Mouse (Mus musculus) macrophage (primary cell): ENCODE measurements around the gene Aatf. TPM values are rescaled to one million over a fixed set of nuclear protein-coding genes. Genes with fewer than 3 reads are reported as not detected.

Experiments
- H3K27ac ChIP-seq: fragments of 350-480 bp; formaldehyde crosslinking; 2 replicates; pipeline ENCODE4 v1.9.0; 2021
- H3K36me3 ChIP-seq: fragments of 350-480 bp; formaldehyde crosslinking; 2 replicates; pipeline ENCODE4 v1.9.0; 2021; ENCODE audit errors: inconsistent target
- H3K4me3 ChIP-seq: fragments of 350-480 bp; formaldehyde crosslinking; 2 replicates; pipeline ENCODE4 v1.9.0; 2021; ENCODE audit errors: inconsistent target
- H3K79me2 ChIP-seq: fragments of 350-480 bp; formaldehyde crosslinking; 2 replicates; pipeline ENCODE4 v1.9.0; 2021; ENCODE audit errors: inconsistent target
- WGBS: methylation state at CpG from one replicate; pipeline ENCODE4 v1.1.7; 2026; ENCODE audit warnings: inconsistent platforms; ENCODE audit not compliant: missing documents; 5-methylcytosine and 5-hydroxymethylcytosine counted together
- polyA plus RNA-seq: library from polyadenylated mRNA; stranded (reverse); fragments of 250-400 nt; gene quantifications from 3 replicates; pipeline ENCODE4 v1.2.4, GENCODE M21; 2018; ENCODE audit warnings: inconsistent platforms

Aatf gene
- polyA plus RNA-seq, 1 experiment from 2014 or later = 42.5 TPM

- Histone ChIP-seq H3K27ac (no peak overlapping the region), H3K79me2 (no peaks in the 10 kb centered on the region), H3K4me3 (no peak overlapping the region), H3K36me3 (peaks cover 5% of the 10 kb centered on the region; the same call in 1 of the 2 replicates)
- WGBS = 100% methylated on average over 3 of the region's 3 CpGs
Observed at GRCm38 (mm10) chr11:84440402-84440801, 72.9 kb downstream of the Aatf start.

DNA sequence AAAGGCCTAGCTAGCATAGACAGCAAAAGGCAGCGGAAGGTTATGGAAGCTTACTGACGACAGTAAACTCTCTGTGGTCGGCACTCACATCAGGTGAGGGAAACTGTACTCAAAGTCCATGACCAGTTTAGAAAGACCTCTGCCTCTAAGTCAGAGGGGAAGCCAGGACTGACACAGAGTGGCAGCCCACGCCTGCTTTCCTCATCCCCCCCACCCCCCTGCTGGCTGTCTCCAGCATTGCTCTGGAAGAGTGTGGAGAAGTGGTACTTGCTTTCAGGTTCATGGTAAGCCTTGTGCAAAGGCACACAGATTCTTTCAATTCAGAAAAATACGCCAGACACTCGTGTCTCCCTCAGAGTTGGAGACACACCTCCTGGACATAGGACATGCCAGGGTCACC is 78.4 kb downstream of the Aatf start:
- H3K79me2 ChIP-seq = no peaks in the 10 kb centered on the region
- H3K36me3 ChIP-seq = peaks cover 5% of the 10 kb centered on the region; the same call in 1 of the 2 replicates
- WGBS = 91% methylated on average over 6 of the region's 6 CpGs
- no peak overlapping the region for H3K4me3 ChIP-seq
- no peak overlapping the region for H3K27ac ChIP-seq

DNA sequence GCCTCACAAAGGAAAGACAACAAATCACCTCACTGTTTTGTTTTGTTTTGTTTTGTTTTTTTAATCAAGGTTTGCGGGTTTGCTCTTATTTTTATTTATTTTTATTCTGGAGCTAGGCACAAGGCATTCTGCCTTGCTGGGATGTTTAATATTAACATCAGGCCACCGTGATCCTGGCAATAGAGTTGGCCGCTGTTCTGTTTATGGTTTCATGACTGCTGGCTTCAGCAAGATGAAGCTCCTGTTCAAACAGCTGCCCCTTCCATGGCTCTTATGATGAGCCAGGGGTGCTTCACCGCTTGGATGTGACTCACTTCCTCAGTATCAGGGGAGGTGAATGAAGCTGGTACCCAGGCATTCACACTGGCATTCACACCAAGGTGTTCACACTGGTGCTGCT is 83.0 kb downstream of the Aatf start:
- Histone ChIP-seq H3K4me3 (no peak overlapping the region), H3K27ac (no peak overlapping the region), H3K79me2 (no peaks in the 10 kb centered on the region), H3K36me3 (no peaks in the 10 kb centered on the region)
- WGBS = 91% methylated on average over 3 of the region's 4 CpGs

- Histone ChIP-seq H3K27ac (no peak overlapping the region), H3K36me3 (no peaks in the 10 kb centered on the region), H3K4me3 (no peak overlapping the region), H3K79me2 (no peaks in the 10 kb centered on the region)
- WGBS = 89% methylated on average over 1 of the region's 1 CpGs
Observed at GRCm38 (mm10) chr11:84429581-84429980, 83.7 kb downstream of the Aatf start.

GRCm38 (mm10) chr11:84426633-84426998 is 86.7 kb downstream of the Aatf start:
- 92% methylated on average over 5 of the region's 5 CpGs for WGBS
- H3K36me3 ChIP-seq = no peaks in the 10 kb centered on the region
- no peak overlapping the region for H3K27ac ChIP-seq
- H3K4me3 ChIP-seq = no peak overlapping the region
- H3K79me2 ChIP-seq = no peaks in the 10 kb centered on the region

DNA sequence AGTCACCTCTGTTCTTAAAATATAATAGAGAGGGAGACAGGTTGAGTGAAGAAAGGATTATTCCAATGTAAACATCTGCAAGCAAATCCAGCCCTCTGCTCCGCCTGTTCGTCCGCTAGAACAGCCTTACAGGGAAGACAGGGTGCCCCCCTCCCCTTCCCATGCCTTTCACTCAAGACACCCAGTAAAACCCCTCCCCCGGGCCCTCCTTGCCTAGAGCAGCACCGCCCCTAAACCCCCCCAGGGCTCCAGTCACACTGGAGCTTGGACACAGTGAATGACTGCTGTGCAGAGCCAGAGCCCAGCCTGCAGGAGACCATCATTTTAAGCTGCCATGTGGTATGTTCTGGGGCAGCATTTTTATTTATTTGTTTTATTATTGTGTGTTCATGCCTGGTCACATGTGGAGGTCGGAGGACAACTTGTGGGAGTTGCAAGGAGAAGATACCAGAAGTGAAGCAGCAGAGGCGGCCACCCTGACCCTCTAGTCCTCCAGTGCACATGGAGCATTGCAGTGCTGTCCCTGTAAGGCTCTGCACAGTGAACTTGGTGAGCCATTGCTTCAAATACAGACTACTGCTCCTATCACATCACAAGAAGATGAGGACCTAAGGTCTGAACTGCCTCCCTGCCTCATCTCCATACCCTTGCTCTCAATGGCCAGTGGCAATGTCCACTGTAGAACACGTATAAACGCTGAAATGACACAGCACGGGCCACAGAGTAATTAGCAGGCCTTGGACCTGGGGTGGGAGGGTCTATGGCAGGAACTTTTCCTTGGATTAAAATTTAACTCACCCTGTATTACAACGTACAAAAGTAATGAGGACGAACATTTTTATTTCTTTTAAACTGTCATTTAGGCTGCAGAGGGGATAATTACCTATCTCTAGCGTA is 87.3 kb downstream of the Aatf start:
- Histone ChIP-seq H3K27ac (no peak overlapping the region), H3K36me3 (no peaks in the 10 kb centered on the region), H3K4me3 (no peak overlapping the region), H3K79me2 (no peaks in the 10 kb centered on the region)
- 95% methylated on average over 13 of the region's 13 CpGs for WGBS

GRCm38 (mm10) chr11:84420779-84421178 is 92.5 kb downstream of the Aatf start:
- Histone ChIP-seq H3K36me3 (no peaks in the 10 kb centered on the region), H3K27ac (no peak overlapping the region), H3K4me3 (no peak overlapping the region), H3K79me2 (no peaks in the 10 kb centered on the region)
- 95% methylated on average over 6 of the region's 6 CpGs for WGBS

- H3K79me2 ChIP-seq = no peaks in the 10 kb centered on the region
- H3K27ac ChIP-seq = no peak overlapping the region
- 94% methylated on average over 6 of the region's 6 CpGs for WGBS
- no peaks in the 10 kb centered on the region for H3K36me3 ChIP-seq
- H3K4me3 ChIP-seq = no peak overlapping the region
Observed at GRCm38 (mm10) chr11:84413111-84413510, 100.2 kb downstream of the Aatf start.

- H3K79me2 ChIP-seq = no peaks in the 10 kb centered on the region
- no peak overlapping the region for H3K27ac ChIP-seq
- WGBS = 92% methylated on average over 11 of the region's 12 CpGs
Observed at GRCm38 (mm10) chr11:84412201-84412934, 101.0 kb downstream of the Aatf start.

DNA sequence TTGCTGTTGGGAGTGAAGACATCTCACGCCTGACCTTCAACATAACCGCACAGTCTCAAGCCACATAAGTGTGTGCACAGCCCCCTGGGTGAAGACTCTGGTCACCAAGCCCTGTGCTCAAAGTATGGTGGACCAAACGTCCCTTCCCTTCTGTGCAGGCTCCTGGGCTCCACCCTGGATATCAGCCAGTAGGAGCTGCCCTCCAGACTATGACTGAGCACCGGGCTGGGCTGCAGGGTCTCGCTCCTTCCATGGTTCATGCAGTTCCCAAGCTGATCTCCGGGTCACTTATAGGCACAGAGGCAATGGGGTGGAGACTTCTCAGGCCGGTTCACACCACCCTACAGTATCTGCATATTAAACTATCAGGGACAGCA is 101.7 kb downstream of the Aatf start:
- 79% methylated on average over 7 of the region's 7 CpGs for WGBS
- Histone ChIP-seq H3K4me3 (no peak overlapping the region), H3K27ac (no peak overlapping the region)

More at GRCm38 (mm10) chr11:84412201-84412934, 101.0 kb downstream of the Aatf start:
- Histone ChIP-seq H3K36me3 (no peaks in the 10 kb centered on the region), H3K4me3 (no peak overlapping the region)

GRCm38 (mm10) chr11:84410879-84411641 is 102.3 kb downstream of the Aatf start:
- Histone ChIP-seq H3K36me3 (no peaks in the 10 kb centered on the region), H3K27ac (no peak overlapping the region), H3K79me2 (no peaks in the 10 kb centered on the region), H3K4me3 (no peak overlapping the region)
- WGBS = 80% methylated on average over 7 of the region's 7 CpGs

More for the DNA sequence above, 101.7 kb downstream of the Aatf start:
- Histone ChIP-seq H3K36me3 (no peaks in the 10 kb centered on the region), H3K79me2 (no peaks in the 10 kb centered on the region)

- no peak overlapping the region for H3K4me3 ChIP-seq
- H3K36me3 ChIP-seq = no peaks in the 10 kb centered on the region
- WGBS = 58% methylated on average over 4 of the region's 4 CpGs
- H3K79me2 ChIP-seq = no peaks in the 10 kb centered on the region
- no peak overlapping the region for H3K27ac ChIP-seq
Observed at GRCm38 (mm10) chr11:84410383-84410782, 102.9 kb downstream of the Aatf start.

GRCm38 (mm10) chr11:84406733-84407132 is 106.6 kb downstream of the Aatf start:
- Histone ChIP-seq H3K27ac (no peak overlapping the region), H3K4me3 (no peak overlapping the region), H3K79me2 (no peaks in the 10 kb centered on the region), H3K36me3 (no peaks in the 10 kb centered on the region)
- 95% methylated on average over 4 of the region's 4 CpGs for WGBS

DNA sequence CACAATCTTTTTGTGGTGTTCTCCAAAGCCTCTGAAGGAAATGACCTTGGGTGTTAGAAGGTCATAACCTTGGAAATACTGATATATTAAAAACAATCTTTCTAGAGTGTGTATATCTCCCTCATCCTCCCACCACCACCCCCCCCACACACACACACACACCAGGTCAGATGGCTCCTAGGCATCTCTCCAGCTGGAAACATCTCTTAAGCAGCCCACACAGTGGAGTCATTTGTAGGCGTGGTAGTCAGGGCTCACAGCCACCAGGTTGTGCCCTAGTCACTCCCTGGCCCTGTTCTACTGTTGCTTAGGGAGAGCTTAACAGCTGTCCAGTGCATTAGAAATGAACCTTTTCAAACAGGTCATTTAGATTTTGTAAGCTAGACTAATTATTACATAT is 118.3 kb downstream of the Aatf start:
- no peaks in the 10 kb centered on the region for H3K79me2 ChIP-seq
- H3K27ac ChIP-seq = no peak overlapping the region
- H3K36me3 ChIP-seq = peaks cover 3% of the 10 kb centered on the region; the same call in 1 of the 2 replicates
- H3K4me3 ChIP-seq = no peak overlapping the region
- 100% methylated on average over 1 of the region's 1 CpGs for WGBS
